Mouse (Mus musculus): Measurements from ENCODE around the gene Hsph1. TPM values are rescaled to one million over a fixed set of nuclear protein-coding genes. Genes with fewer than 3 reads are reported as not detected.

Gene Hsph1
- total RNA-seq, 2 experiments from 2014 or later, result 326 to 347 TPM

GRCm38 (mm10) chr5:149597351-149597750 is 38.8 kb downstream of the Hsph1 start:
- DNase-seq (ENCODE audit: extremely low spot score in 1 of 2, low spot score in 1 of 2), result no peak

DNA sequence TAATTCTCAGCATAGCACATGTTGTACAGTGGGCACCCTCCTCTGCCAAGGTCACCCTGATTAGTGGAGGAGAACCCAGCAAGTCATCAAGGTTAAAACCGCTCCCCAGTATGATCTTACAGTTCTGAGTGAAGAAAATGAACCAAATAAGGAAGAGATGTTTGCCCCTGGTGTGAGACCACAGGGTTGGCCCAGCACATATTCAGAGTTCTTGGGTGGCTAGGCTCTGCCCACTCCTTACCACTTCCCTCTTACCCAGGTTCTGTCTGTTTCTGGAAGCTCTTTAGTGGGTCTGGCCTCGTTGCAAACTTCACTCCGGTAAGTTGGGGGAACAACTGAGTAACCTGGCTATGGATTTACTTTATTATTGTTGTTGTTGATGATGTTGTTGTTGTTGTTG is 42.0 kb downstream of the Hsph1 start:
- no peak for DNase-seq (ENCODE audit: extremely low spot score in 1 of 2, low spot score in 1 of 2)

DNA sequence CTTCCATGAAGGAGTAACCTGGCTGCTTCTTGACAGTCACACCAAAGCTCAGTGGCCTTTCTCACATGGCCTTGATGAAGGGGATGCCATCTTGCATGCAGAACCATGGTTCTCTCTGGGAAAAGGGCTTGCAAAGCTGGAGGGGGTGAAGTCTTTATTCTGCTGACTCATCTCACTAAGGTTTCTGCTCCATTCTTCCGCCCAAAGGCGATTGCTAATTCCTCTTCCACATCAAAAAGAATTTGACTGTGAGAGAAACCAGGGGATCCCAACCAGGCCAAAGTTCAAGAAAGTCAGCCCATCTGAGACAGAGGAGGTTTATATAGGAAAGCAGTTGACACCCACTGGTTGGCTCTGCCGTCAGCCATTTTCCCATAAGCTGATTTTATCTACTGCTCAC is 46.2 kb downstream of the Hsph1 start:
- DNase-seq (ENCODE audit: extremely low spot score in 1 of 2, low spot score in 1 of 2), result no peak

DNA sequence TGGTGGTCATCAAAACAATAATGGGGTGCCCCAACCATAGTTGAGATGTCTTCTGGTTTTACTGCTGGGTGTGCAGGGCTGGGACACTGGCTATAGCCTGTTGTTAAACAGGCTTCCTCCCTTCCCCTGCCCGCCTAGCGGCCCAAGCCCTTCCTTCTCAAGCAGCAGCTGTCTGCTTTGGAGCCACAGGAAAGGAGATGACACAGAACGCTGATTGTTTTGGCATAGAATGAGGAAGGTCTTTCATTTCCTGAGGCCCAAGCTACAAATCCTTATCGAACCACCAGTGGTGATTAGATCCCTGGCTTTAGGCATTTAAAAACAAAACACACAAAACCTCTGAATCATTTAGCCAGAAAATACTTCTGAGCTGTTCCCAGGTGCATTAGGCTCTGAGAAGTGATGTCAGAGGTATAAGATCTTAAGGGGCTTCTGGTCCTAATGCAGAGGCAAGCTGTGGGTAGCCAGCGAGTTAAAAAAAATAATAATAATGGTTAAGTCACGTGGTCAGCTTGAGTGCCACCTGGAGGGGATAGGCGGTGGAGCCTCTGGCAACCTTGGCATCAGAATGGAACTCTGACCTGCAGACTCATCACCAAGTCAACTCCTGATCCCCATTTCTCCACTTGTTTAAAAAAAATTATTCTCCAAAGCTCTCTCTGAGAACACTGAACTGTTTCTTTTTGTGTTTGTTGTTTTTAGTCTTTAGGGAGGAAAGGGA is 47.2 kb downstream of the Hsph1 start:
- DNase-seq (ENCODE audit: extremely low spot score in 1 of 2, low spot score in 1 of 2), result no peak

DNA sequence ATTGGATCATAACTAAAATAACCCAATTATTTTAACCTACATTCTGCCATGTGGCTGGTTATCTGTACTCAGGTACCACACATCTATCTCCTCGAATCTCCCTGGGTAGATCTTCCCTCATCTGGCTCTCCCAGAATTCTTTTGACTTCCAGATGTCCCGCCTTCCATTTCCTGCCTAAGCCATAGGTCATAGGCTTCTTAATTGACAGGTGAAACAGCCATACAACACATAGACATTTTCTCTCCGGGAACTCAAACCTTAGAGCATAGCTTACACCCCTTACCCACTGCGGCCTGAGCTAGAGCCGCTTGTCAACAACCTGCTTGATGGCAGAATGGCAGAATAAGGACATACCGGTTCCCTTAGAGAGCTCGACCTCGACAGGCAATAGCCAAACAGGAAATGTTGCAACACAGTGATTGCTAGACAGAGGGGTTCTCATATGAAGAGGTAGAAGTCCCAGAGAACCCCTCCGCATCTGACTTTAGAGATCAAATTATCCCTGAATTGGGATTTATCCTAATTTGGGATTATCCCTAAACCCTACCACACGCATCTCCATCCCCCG is 48.8 kb downstream of the Hsph1 start:
- no peak for DNase-seq (ENCODE audit: extremely low spot score in 1 of 2, low spot score in 1 of 2)

DNA sequence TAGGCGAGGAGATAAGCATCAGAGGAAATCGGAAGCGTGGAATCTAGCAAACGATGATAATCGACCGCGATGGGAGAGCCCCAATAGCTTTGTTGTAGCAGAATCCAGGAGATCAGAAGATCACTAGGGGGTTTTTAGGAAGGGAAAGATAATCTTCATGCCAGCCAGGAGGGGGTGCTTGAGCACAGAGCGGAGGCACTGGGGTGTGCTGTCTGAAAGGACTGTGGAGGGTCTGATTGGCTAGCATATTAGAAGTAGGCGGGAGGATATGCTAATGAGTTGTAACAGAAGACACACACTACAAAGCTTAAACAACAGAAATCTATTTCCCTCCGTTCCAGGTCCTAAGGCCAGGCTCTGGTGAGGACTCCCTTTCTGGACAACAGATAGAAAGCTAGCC is 50.3 kb downstream of the Hsph1 start:
- DNase-seq (ENCODE audit: extremely low spot score in 1 of 2, low spot score in 1 of 2), result no peak

GRCm38 (mm10) chr5:149585231-149585630 is 50.9 kb downstream of the Hsph1 start:
- no peak for DNase-seq (ENCODE audit: extremely low spot score in 1 of 2, low spot score in 1 of 2)

DNA sequence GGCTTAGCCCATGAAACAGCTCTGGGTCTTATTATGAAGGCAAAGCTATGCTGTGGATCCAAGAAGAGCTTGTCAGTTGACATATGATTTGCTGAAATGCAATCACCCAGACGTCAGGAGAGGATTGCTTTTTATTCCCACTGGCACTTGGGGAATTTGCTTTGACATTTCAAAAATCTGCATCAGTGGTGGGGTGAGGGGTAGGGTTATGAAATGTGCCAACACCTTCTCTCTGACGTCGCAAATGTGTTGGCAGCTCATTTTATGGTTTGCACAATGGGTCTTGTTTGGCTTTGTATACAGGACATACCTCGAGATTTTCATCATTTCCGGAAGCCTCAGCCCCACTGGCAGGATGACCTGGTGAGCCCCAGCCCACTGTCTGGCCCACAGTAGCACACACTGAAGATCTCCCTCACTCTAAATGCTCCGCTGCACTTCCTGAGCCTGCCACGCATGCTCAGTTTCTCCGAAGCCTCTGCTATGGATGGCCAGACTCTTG is 52.0 kb downstream of the Hsph1 start:
- DNase-seq (ENCODE audit: extremely low spot score in 1 of 2, low spot score in 1 of 2), result no peak

DNA sequence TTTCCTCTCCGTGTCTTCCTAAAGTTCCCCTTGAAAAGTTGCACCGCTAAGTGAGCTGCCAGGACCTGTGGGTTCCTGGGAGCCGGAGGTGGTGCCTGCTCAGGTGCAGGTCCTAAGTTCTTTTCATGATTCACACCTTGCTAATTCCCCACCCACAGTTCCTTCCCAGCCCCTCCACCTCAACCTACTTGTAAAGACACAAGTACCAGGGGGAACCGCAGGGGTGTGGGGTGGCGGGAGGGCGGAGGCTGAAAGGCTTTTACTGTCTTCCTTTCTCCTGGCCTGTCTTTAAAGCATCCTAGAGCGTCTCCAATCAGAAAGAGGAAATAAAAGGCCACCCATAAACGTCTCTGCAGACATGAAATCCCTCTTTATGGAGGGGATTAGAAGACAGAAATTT is 52.7 kb downstream of the Hsph1 start:
- DNase-seq (ENCODE audit: extremely low spot score in 1 of 2, low spot score in 1 of 2), result no peak

- DNase-seq (ENCODE audit: extremely low spot score in 1 of 2, low spot score in 1 of 2), result no peak
These were observed 53.4 kb downstream of the Hsph1 start for GRCm38 (mm10) chr5:149582642-149583262.

GRCm38 (mm10) chr5:149577449-149577848 is 58.7 kb downstream of the Hsph1 start:
- DNase-seq (ENCODE audit: extremely low spot score in 1 of 2, low spot score in 1 of 2), result no peak

DNA sequence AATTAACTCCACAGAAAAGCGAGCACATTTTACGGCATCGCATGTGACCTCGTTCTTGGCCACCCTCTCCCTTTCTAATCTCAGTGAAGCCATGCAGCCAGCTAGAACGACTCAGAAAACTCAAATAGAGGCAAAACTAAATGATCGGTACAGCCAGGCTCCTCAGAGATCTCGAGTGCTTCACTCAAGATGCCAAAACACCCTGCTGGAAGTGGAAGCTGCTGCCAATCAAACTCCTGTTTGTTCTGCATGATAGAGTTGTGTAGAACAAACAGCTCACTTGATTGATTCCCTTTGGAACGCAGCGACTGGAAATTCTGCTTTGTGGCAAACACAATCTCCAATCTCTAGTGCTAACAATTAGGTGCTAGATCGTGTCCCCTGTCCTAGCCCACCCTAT is 59.2 kb downstream of the Hsph1 start:
- no peak for DNase-seq (ENCODE audit: extremely low spot score in 1 of 2, low spot score in 1 of 2)

GRCm38 (mm10) chr5:149568993-149569392 is 67.2 kb downstream of the Hsph1 start:
- DNase-seq (ENCODE audit: extremely low spot score in 1 of 2, low spot score in 1 of 2), result no peak

GRCm38 (mm10) chr5:149566957-149567356 is 69.2 kb downstream of the Hsph1 start:
- DNase-seq (ENCODE audit: extremely low spot score in 1 of 2, low spot score in 1 of 2), result peak in 1 of 2 experiments; percentile 16

DNA sequence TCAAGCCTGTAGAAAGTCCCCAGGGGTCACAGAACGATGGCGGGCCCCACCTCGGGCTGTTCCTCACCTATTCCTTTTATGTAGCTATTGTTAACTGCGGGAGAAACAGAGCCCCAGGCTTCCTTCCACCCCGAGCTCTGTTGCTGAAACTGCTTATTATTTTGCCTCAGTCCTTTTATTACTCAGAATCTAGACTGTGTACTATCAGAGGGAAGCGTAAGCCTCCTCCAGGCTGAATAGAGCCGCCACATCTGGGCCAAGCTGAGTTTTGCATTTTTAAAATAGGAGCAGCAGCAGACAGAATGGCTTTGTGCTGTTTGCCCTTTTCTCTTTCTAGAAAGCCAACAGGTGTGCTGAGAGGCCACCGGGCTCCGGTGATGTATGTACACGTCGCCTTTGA is 70.2 kb downstream of the Hsph1 start:
- DNase-seq (ENCODE audit: extremely low spot score in 1 of 2, low spot score in 1 of 2), result no peak

Other genes with a start within 250 kb of the Hsph1 start
- gene Medag, start 224.6 kb downstream of the Hsph1 start, total RNA-seq (2021), result 1 to 10 TPM; 2.1 to 2.6 TPM
- gene Tex26, start 196.7 kb downstream of the Hsph1 start, total RNA-seq (2021), result not detected
- 1 to 10 TPM in 1 of 2 experiments, under 1 TPM in 1; 0.87 to 1.7 TPM for gene Wdr95, start 107.7 kb downstream of the Hsph1 start, total RNA-seq (2021)
- 10 to 100 TPM; 12.3 to 14.5 TPM for gene B3glct, start 41.9 kb upstream of the Hsph1 start, total RNA-seq (2021)

All from layer of hippocampus, postnatal 25 days (tissue).